Mouse (Mus musculus) MEL (cell line): ENCODE results near the gene Pmfbp1. TPM values are rescaled to one million over a fixed set of nuclear protein-coding genes. Genes with fewer than 3 reads are reported as not detected.

Experiments
- DNase-seq: peaks from one replicate; pipeline ENCODE4 v3.0.0; 2011; ENCODE audit warnings: low read depth, low spot score
- H3K27ac ChIP-seq: 2 replicates; pipeline ENCODE4 v1.5.1; 2012; ENCODE audit warnings: low read depth, mild to moderate bottlenecking, control low read depth, low read length, moderate library complexity; ENCODE audit not compliant: control insufficient read depth
- H3K27me3 ChIP-seq, 2 experiments: fragments of 150-350 bp in 1 of 2; sonication (generic) in 1 of 2; 2 replicates each; pipeline ENCODE4 v1.6.1; 2012; ENCODE audit warnings: low read length in 2 of 2, mild to moderate bottlenecking in 2 of 2, improper control_type of control experiment in 1 of 2, moderate library complexity in 1 of 2; ENCODE audit not compliant: insufficient read depth in 2 of 2, control insufficient read depth in 1 of 2
- H3K36me3 ChIP-seq, 2 experiments: 2 replicates each; pipeline ENCODE4 v1.6.1; 2012 to 2014; ENCODE audit warnings: low read length in 2 of 2, improper control_type of control experiment in 1 of 2, inconsistent platforms in 1 of 2, mild to moderate bottlenecking in 1 of 2; ENCODE audit not compliant: insufficient read depth in 2 of 2, control insufficient read depth in 1 of 2
- H3K4me1 ChIP-seq, 2 experiments: fragments of 150-350 bp in 1 of 2; sonication (generic) in 1 of 2; 2 replicates each; pipeline ENCODE4 v1.6.1; 2012; ENCODE audit warnings: low read length in 2 of 2, improper control_type of control experiment in 1 of 2, mild to moderate bottlenecking in 1 of 2; ENCODE audit not compliant: insufficient read depth in 2 of 2, control insufficient read depth in 1 of 2
- H3K4me3 ChIP-seq, 2 experiments: fragments of 150-350 bp in 1 of 2; sonication (generic) in 1 of 2; 2 replicates each; pipeline ENCODE4 v1.5.1; 2012; ENCODE audit warnings: low read depth in 2 of 2, low read length in 2 of 2, mild to moderate bottlenecking in 2 of 2, moderate library complexity in 2 of 2, control low read depth in 1 of 2, improper control_type of control experiment in 1 of 2; ENCODE audit not compliant: control insufficient read depth in 1 of 2, insufficient read depth in 1 of 2
- H3K79me2 ChIP-seq: 2 replicates; pipeline ENCODE4 v1.6.1; 2012; ENCODE audit warnings: mild to moderate bottlenecking, low read length, moderate library complexity; ENCODE audit not compliant: control insufficient read depth, poor library complexity, insufficient read depth
- H3K9ac ChIP-seq: 2 replicates; pipeline ENCODE4 v1.6.1; 2012; ENCODE audit warnings: low read depth, mild to moderate bottlenecking, control low read depth, low read length, moderate library complexity; ENCODE audit not compliant: control insufficient read depth, poor library complexity, severe bottlenecking
- H3K9me3 ChIP-seq: fragments of 150-350 bp; sonication (generic); replicated peaks from 2 replicates; pipeline ENCODE4 v1.6.1; 2012; ENCODE audit warnings: mild to moderate bottlenecking, low read length, improper control_type of control experiment, moderate library complexity; ENCODE audit not compliant: insufficient read depth
- BHLHE40 ChIP-seq: IDR thresholded peaks from 2 replicates; pipeline ENCODE4 v1.6.1; 2012; ENCODE audit warnings: low read depth, mild to moderate bottlenecking, inconsistent platforms, low read length, improper control_type of control experiment, borderline replicate concordance
- CHD2 ChIP-seq: IDR thresholded peaks from 2 replicates; pipeline ENCODE4 v1.6.1; 2011; ENCODE audit warnings: low read length, improper control_type of control experiment
- CTCF ChIP-seq, 3 experiments: IDR thresholded peaks in 2 of 3; conservative IDR thresholded peaks in 1 of 3; 2 replicates each; pipeline ENCODE4 v1.5.1; 2011 to 2012; ENCODE audit warnings: low read length in 3 of 3, low read depth in 2 of 3, mild to moderate bottlenecking in 2 of 3, improper control_type of control experiment in 1 of 3, inconsistent platforms in 1 of 3, mixed read lengths in 1 of 3, moderate library complexity in 1 of 3; ENCODE audit not compliant: control insufficient read depth in 1 of 3, insufficient read depth in 1 of 3, poor library complexity in 1 of 3, severe bottlenecking in 1 of 3
- E2F4 ChIP-seq: IDR thresholded peaks from 2 replicates; pipeline ENCODE4 v1.6.1; 2011; ENCODE audit warnings: low read depth, low read length, improper control_type of control experiment, borderline replicate concordance
- ELF1 ChIP-seq: IDR thresholded peaks from 2 replicates; pipeline ENCODE4 v1.6.1; 2014; ENCODE audit warnings: low read depth, mild to moderate bottlenecking, inconsistent platforms, low read length, improper control_type of control experiment, moderate library complexity
- EP300 ChIP-seq, 2 experiments: IDR thresholded peaks; 2 replicates each; pipeline ENCODE4 v1.6.1; 2011; ENCODE audit warnings: improper control_type of control experiment in 2 of 2, low read length in 2 of 2, low read depth in 1 of 2, mild to moderate bottlenecking in 1 of 2
- ETS1 ChIP-seq: IDR thresholded peaks from 2 replicates; pipeline ENCODE4 v1.6.1; 2012; ENCODE audit warnings: low read depth, mild to moderate bottlenecking, inconsistent platforms, low read length, improper control_type of control experiment, moderate library complexity
- GABPA ChIP-seq: IDR thresholded peaks from 2 replicates; pipeline ENCODE4 v1.6.1; 2012; ENCODE audit warnings: low read depth, mild to moderate bottlenecking, inconsistent platforms, low read length, improper control_type of control experiment, moderate library complexity
- MAFK ChIP-seq: IDR thresholded peaks from 2 replicates; pipeline ENCODE4 v1.6.1; 2011; ENCODE audit warnings: low read depth, mild to moderate bottlenecking, low read length, improper control_type of control experiment, borderline replicate concordance
- MAX ChIP-seq: IDR thresholded peaks from 2 replicates; pipeline ENCODE4 v1.6.1; 2011; ENCODE audit warnings: low read length, improper control_type of control experiment
- MEF2A ChIP-seq: IDR thresholded peaks from 2 replicates; pipeline ENCODE4 v1.6.1; 2014; ENCODE audit warnings: low read depth, mild to moderate bottlenecking, inconsistent platforms, low read length, improper control_type of control experiment; ENCODE audit not compliant: poor library complexity, insufficient replicate concordance, severe bottlenecking; ENCODE audit errors: extremely low read depth
- MXI1 ChIP-seq: IDR thresholded peaks from 2 replicates; pipeline ENCODE4 v1.6.1; 2011; ENCODE audit warnings: mild to moderate bottlenecking, low read depth, low read length, improper control_type of control experiment
- MYB ChIP-seq: IDR thresholded peaks from 2 replicates; pipeline ENCODE4 v1.6.1; 2011; ENCODE audit warnings: mild to moderate bottlenecking, low read depth, low read length, improper control_type of control experiment
- MYC ChIP-seq: IDR thresholded peaks from 2 replicates; pipeline ENCODE4 v1.6.1; 2011; ENCODE audit warnings: low read depth, mild to moderate bottlenecking, low read length, improper control_type of control experiment, moderate library complexity
- NELFE ChIP-seq: IDR thresholded peaks from 2 replicates; pipeline ENCODE4 v1.6.1; 2011; ENCODE audit warnings: low read depth, low read length, improper control_type of control experiment
- NRF1 ChIP-seq: IDR thresholded peaks from 2 replicates; pipeline ENCODE4 v1.6.1; 2014; ENCODE audit warnings: low read depth, mild to moderate bottlenecking, inconsistent platforms, low read length, improper control_type of control experiment, moderate library complexity; ENCODE audit not compliant: poor library complexity, insufficient read depth, severe bottlenecking
- POLR2A ChIP-seq, 2 experiments: IDR thresholded peaks; 2 replicates each; pipeline ENCODE4 v1.6.1; 2011 to 2012; ENCODE audit warnings: low read length in 2 of 2, mild to moderate bottlenecking in 2 of 2, control low read depth in 1 of 2, improper control_type of control experiment in 1 of 2, low read depth in 1 of 2, moderate library complexity in 1 of 2; ENCODE audit not compliant: control insufficient read depth in 1 of 2, insufficient read depth in 1 of 2, poor library complexity in 1 of 2
- POLR2AphosphoS5 ChIP-seq: IDR thresholded peaks from 2 replicates; pipeline ENCODE4 v1.6.1; 2012; ENCODE audit warnings: low read depth, borderline replicate concordance, mild to moderate bottlenecking, inconsistent platforms, low read length, moderate library complexity, mixed read lengths
- SMC3 ChIP-seq: IDR thresholded peaks from 2 replicates; pipeline ENCODE4 v1.6.1; 2011; ENCODE audit warnings: low read depth, low read length, improper control_type of control experiment
- TAL1 ChIP-seq: IDR thresholded peaks from 2 replicates; pipeline ENCODE4 v1.6.1; 2012; ENCODE audit warnings: mild to moderate bottlenecking, inconsistent platforms, low read length, moderate library complexity, mixed read lengths
- TBP ChIP-seq: IDR thresholded peaks from 2 replicates; pipeline ENCODE4 v1.8.0; 2011; ENCODE audit warnings: low read depth, low read length, improper control_type of control experiment
- TCF12 ChIP-seq: IDR thresholded peaks from 2 replicates; pipeline ENCODE4 v1.6.1; 2014; ENCODE audit warnings: low read depth, mild to moderate bottlenecking, inconsistent platforms, low read length, improper control_type of control experiment, moderate library complexity
- UBTF ChIP-seq: IDR thresholded peaks from 2 replicates; pipeline ENCODE4 v1.6.1; 2012; ENCODE audit warnings: low read depth, mild to moderate bottlenecking, inconsistent platforms, low read length, improper control_type of control experiment, moderate library complexity, borderline replicate concordance; ENCODE audit not compliant: insufficient read depth
- USF1 ChIP-seq: IDR thresholded peaks from 2 replicates; pipeline ENCODE4 v1.6.1; 2014; ENCODE audit warnings: low read depth, mild to moderate bottlenecking, inconsistent platforms, low read length, improper control_type of control experiment, moderate library complexity
- ZKSCAN1 ChIP-seq: IDR thresholded peaks from 2 replicates; pipeline ENCODE4 v1.6.1; 2012; ENCODE audit warnings: low read depth, mild to moderate bottlenecking, inconsistent platforms, low read length, improper control_type of control experiment, moderate library complexity
- ZMIZ1 ChIP-seq: IDR thresholded peaks from 2 replicates; pipeline ENCODE4 v1.6.1; 2012; ENCODE audit warnings: low read depth, mild to moderate bottlenecking, inconsistent platforms, low read length, improper control_type of control experiment, moderate library complexity
- ZNF384 ChIP-seq: IDR thresholded peaks from 2 replicates; pipeline ENCODE4 v1.6.1; 2012; ENCODE audit warnings: low read depth, mild to moderate bottlenecking, inconsistent platforms, low read length, improper control_type of control experiment
- polyA plus RNA-seq, 2 experiments: library from polyadenylated mRNA; stranded (reverse) in 1 of 2; unstranded in 1 of 2; fragments of >175 nt in 1 of 2; fragments of >200 nt in 1 of 2; gene quantifications; 2 replicates each; pipeline versions ENCODE4 v1.2.1 to v1.2.4; 2012; ENCODE audit warnings: low replicate concordance in 2 of 2, low read depth in 1 of 2; ENCODE audit not compliant: insufficient read length in 2 of 2, insufficient read depth in 1 of 2, missing spikeins in 1 of 2
- total RNA-seq: library from RNA; depleted of rRNA; stranded (reverse); fragments of 300-350 nt; gene quantifications from 2 replicates; pipeline ENCODE4 v1.2.3, GENCODE M21; 2012

Gene Pmfbp1
- total and polyA plus RNA-seq, 3 experiments = 0.23 to 0.40 TPM; not detected in 1

DNA sequence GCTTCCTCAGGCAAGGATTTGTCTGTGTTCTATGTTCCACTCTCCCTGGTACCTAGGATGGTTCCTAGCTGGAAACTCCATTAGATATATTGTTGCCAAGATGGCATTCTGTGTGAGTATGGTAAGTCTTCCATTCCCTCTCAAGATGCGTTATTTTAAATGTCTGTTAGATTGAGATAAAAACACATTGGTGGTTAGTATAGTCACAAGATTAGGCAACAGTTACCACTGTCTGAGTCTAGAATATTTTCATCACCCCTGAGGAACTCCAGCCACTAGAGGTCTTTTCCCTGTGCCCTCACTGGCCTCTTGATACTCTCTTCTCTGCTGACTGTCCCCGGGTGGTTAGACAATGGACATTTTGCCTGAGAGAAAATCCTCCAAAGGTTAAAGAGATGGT, 30.2 kb downstream of the Pmfbp1 start:
- Histone ChIP-seq H3K36me3 (no peaks in the 10 kb centered on the region; a peak in 1 of 4 replicates), H3K9ac (no peak overlapping the region), H3K4me3 (peak overlapping the region in 1 of 2 experiments; percentile 15; a peak in 1 of 4 replicates), H3K9me3 (no peaks in the 10 kb centered on the region), H3K27ac (peak overlapping the region; percentile 39; the same call in 1 of the 2 replicates), H3K4me1 (peaks cover 4 to 13% of the 10 kb centered on the region in 2 experiments; a peak in 3 of 4 replicates), H3K27me3 (no peaks in the 10 kb centered on the region; a peak in 1 of 4 replicates), H3K79me2 (no peaks in the 10 kb centered on the region)
- peak; percentile 50 for DNase-seq
- no peak for TF ChIP-seq POLR2A (IDR thresholded peaks at IDR 0.05; ENCODE audit: control insufficient read depth in 1 of 2, insufficient read depth in 1 of 2, low read depth in 1 of 2, low read length in 2 of 2, poor library complexity in 1 of 2)
- TF ChIP-seq MAFK = no peak
- TF ChIP-seq MYC = no peak
- TF ChIP-seq MEF2A = no peak
- no peak for TF ChIP-seq TBP
- TF ChIP-seq BHLHE40 = no peak
- peak; percentile 44; the same call in 1 of the 2 replicates for TF ChIP-seq MYB
- no peak for TF ChIP-seq ZNF384
- TF ChIP-seq TCF12 = peak; percentile 53; the same call in 1 of the 2 replicates
- no peak for TF ChIP-seq SMC3
- TF ChIP-seq NELFE = no peak
- TF ChIP-seq GABPA = no peak
- TF ChIP-seq TAL1 = 0 out of 2 replicates have a peak, but pooled peaks have one; percentile 7
- TF ChIP-seq EP300 (IDR thresholded peaks at IDR 0.05; ENCODE audit: low read depth in 1 of 2, low read length in 2 of 2) = peak in 1 of 2 experiments; percentile 72; a peak in 2 of 4 replicates

DNA sequence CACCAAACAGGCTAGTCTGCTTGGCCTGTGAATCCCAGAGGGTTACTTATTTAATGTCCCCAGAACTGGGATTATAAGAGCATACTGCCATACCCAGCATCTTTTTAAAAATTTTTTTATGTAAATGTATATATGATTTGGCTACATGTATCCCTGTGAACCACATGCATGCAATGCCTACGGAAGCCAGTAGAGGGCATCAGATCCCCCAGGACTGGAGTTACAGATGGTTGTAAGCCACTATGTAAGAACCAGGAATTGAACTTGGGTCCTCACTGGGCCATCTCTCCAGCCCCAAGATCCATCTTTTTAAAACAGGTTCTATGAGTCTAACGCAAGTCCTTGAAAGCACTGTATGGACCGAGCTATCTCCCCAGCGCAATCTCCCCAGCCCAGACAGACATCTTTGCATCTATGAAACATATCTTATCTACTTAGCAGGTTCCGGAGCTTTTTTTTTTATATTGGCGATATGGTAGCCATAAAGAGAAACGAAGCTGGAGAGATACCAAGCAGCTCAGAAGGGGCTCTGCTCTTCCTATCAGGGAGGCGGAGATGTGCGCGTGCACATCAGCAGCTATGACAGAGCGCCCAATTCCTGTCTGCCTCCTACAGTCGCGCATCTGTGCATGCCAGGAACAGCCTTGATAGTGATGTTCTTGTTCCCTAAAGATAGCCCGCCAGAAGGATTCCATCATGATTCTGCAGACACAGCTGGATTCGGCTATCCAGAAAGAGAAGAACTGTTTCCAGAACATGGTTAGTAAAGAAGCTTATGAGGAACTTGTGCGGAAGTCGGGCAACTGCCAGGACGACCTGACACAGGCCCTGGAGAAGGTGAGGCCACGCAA, 41.5 kb downstream of the Pmfbp1 start:
- Histone ChIP-seq H3K27ac (peak overlapping the region; percentile 30; the same call in 1 of the 2 replicates), H3K36me3 (peaks cover 0 to 10% of the 10 kb centered on the region in 2 experiments; a peak in 2 of 4 replicates), H3K9ac (peak overlapping the region; percentile 11), H3K79me2 (no peaks in the 10 kb centered on the region), H3K4me3 (peak overlapping the region; percentile 47 to 55), H3K9me3 (no peaks in the 10 kb centered on the region), H3K27me3 (no peaks in the 10 kb centered on the region), H3K4me1 (peaks cover 5 to 19% of the 10 kb centered on the region in 2 experiments; a peak in 3 of 4 replicates)
- DNase-seq = peak; percentile 93
- TF ChIP-seq ETS1 (no peak; the same call in 1 of the 2 replicates), ZKSCAN1 (no peak), ELF1 (peak; percentile 22; the same call in 1 of the 2 replicates), MYB (no peak), TAL1 (no peak; the same call in 1 of the 2 replicates), MAFK (no peak), NRF1 (peak; percentile 46; the same call in 1 of the 2 replicates), TCF12 (peak; percentile 71), ZMIZ1 (no peak), MAX (peak; percentile 26; the same call in 1 of the 2 replicates), MXI1 (peak; percentile 21; the same call in 1 of the 2 replicates), POLR2AphosphoS5 (no peak), MEF2A (no peak), E2F4 (no peak), CHD2 (no peak), EP300 (IDR thresholded peaks at IDR 0.05; ENCODE audit: low read depth in 1 of 2, low read length in 2 of 2) (peak in 1 of 2 experiments; percentile 63; a peak in 1 of 4 replicates), USF1 (no peak), CTCF (IDR thresholded peaks at IDR 0.05 in 2 of 3, conservative IDR thresholded peaks at IDR 0.05 in 1 of 3; ENCODE audit: control insufficient read depth in 1 of 3, insufficient read depth in 1 of 3, low read depth in 2 of 3, low read length in 3 of 3, poor library complexity in 1 of 3, severe bottlenecking in 1 of 3) (peak; percentile 68 to 94 (median 79)), UBTF (no peak), TBP (no peak), GABPA (no peak)
